1 mouse cellular context compared by ENCODE assay signal in the genomic region with DNA sequence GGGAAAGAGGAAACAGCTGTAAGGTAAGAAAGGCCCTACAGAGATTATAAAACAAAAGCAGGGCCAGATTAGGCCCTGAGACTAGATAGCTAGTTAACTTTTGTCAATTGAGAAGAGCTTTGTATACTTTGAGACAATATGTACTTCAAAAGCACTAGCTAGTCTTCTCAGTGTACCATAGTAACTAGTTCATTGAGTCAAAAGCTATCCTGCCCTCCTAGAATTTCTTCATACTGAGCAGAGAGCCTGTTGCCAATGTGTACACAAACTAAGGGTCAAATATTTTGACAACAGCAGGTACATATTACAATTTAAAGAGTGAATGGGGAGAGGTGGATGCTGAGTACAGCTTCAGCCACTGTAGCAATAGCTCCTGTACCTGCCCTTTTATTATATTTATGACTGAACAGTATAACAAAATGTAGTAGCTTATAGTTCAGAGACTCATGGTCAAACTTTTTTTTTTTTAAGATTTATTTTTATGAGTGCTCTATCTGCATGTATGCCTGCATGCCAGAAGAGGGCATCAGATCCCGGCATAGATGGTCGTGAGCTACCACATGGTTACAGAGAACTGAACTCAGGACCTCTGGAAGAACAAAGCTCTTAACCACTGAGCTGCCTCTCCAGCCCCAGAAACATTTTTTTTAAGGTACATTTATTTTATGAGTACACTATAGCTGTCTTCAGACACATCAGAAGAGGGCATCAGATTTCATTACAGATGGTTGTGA.
A peak's percentile ranks its signal among the peaks of the same experiment; 100 is the strongest.
TF ChIP-seq lines count a peak whose summit lies in the region.

No protein-coding gene starts in this region.

TF ChIP-seq in MEL, 35 proteins besides CTCF, POLR2A, EP300 and RAD21:
- TF ChIP-seq POLR2AphosphoS5 (IDR thresholded peaks at IDR 0.05; ENCODE audit: borderline replicate concordance, low read depth, low read length) (no peak), ZMIZ1 (IDR thresholded peaks at IDR 0.05; ENCODE audit: low read depth, low read length) (peak; percentile 6; the same call in 1 of the 2 replicates), RCOR1 (IDR thresholded peaks at IDR 0.05; ENCODE audit: low read depth, low read length) (peak; percentile 23; the same call in 1 of the 2 replicates), MAZ (IDR thresholded peaks at IDR 0.05; ENCODE audit: low read depth, low read length) (no peak), MYC (IDR thresholded peaks at IDR 0.05; ENCODE audit: low read depth, low read length) (peak; percentile 32; the same call in 1 of the 2 replicates), ZC3H11A (IDR thresholded peaks at IDR 0.05; ENCODE audit: low read depth, low read length) (peak; percentile 40), USF2 (IDR thresholded peaks at IDR 0.05; ENCODE audit: borderline replicate concordance in 1 of 2, insufficient read depth in 1 of 2, low read depth in 1 of 2, low read length in 2 of 2) (no peak), ZNF384 (IDR thresholded peaks at IDR 0.05; ENCODE audit: low read depth, low read length) (peak; percentile 71; the same call in 1 of the 2 replicates), CHD2 (IDR thresholded peaks at IDR 0.05; ENCODE audit: low read length) (no peak), TAL1 (IDR thresholded peaks at IDR 0.05; ENCODE audit: low read length) (no peak), NRF1 (IDR thresholded peaks at IDR 0.05; ENCODE audit: insufficient read depth, low read depth, low read length, poor library complexity, severe bottlenecking) (no peak), HCFC1 (IDR thresholded peaks at IDR 0.05; ENCODE audit: low read depth, low read length) (no peak), KAT2A (conservative IDR thresholded peaks at IDR 0.05; ENCODE audit: low read depth, low read length) (no peak), TCF12 (IDR thresholded peaks at IDR 0.05; ENCODE audit: low read depth, low read length) (no peak), BHLHE40 (IDR thresholded peaks at IDR 0.05; ENCODE audit: borderline replicate concordance, low read depth, low read length) (no peak), MAX (IDR thresholded peaks at IDR 0.05; ENCODE audit: low read length) (no peak), MXI1 (IDR thresholded peaks at IDR 0.05; ENCODE audit: low read depth, low read length) (no peak), ZKSCAN1 (IDR thresholded peaks at IDR 0.05; ENCODE audit: low read depth, low read length) (no peak), MYB (IDR thresholded peaks at IDR 0.05; ENCODE audit: low read depth, low read length) (no peak), ELF1 (IDR thresholded peaks at IDR 0.05; ENCODE audit: low read depth, low read length) (no peak), JUND (IDR thresholded peaks at IDR 0.05; ENCODE audit: low read depth, low read length) (no peak), UBTF (IDR thresholded peaks at IDR 0.05; ENCODE audit: borderline replicate concordance, insufficient read depth, low read depth, low read length) (no peak), E2F4 (IDR thresholded peaks at IDR 0.05; ENCODE audit: borderline replicate concordance, low read depth, low read length) (no peak), SMC3 (IDR thresholded peaks at IDR 0.05; ENCODE audit: low read depth, low read length) (peak; percentile 53; the same call in 1 of the 2 replicates), GATA1 (IDR thresholded peaks at IDR 0.05; ENCODE audit: low read depth, low read length) (no peak), SIN3A (IDR thresholded peaks at IDR 0.05; ENCODE audit: low read length) (no peak), GABPA (IDR thresholded peaks at IDR 0.05; ENCODE audit: low read depth, low read length) (no peak), NELFE (IDR thresholded peaks at IDR 0.05; ENCODE audit: low read depth, low read length) (no peak), MAFK (IDR thresholded peaks at IDR 0.05; ENCODE audit: borderline replicate concordance, low read depth, low read length) (no peak), CHD1 (IDR thresholded peaks at IDR 0.05; ENCODE audit: low read depth, low read length) (no peak), TBP (IDR thresholded peaks at IDR 0.05; ENCODE audit: low read depth, low read length) (no peak), MEF2A (IDR thresholded peaks at IDR 0.05; ENCODE audit: extremely low read depth, insufficient replicate concordance, low read depth, low read length, poor library complexity, severe bottlenecking) (no peak), POLR2AphosphoS2 (IDR thresholded peaks at IDR 0.05; ENCODE audit: low read length) (peak; percentile 53; the same call in 1 of the 2 replicates), ETS1 (IDR thresholded peaks at IDR 0.05; ENCODE audit: low read depth, low read length) (no peak), USF1 (IDR thresholded peaks at IDR 0.05; ENCODE audit: low read depth, low read length) (no peak)
